Mouse (Mus musculus): ENCODE measurements around the gene Ces1a.

DNA sequence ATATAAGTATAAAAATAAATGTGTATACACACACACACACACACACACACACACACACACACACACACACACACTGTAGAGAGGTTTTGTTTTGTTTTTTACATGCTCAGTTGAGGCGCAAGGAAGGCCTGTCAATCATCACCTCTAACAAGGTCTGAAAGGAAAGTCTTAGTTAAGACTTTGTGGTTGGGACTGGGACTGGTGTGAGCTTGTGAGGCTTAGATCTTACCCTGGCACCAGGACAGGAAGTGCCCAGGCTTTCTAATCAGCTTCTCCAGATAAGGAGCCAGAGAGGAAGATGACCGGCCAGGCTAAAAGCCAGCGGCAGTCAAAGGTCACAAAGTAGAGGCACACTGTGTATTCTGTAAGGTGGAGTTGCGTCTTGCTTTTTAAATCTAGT is 33.7 kb downstream of the Ces1a start:
- TF ChIP-seq CTCF (IDR thresholded peaks at IDR 0.05; ENCODE audit: borderline replicate concordance, insufficient read depth, low read length) = no peak
- TF ChIP-seq POLR2A (IDR thresholded peaks at IDR 0.05; ENCODE audit: low read depth, low read length) = no peak
